Mouse (Mus musculus) lung, embryonic 16.5 days (tissue): Measurements from ENCODE around the gene Fubp1. TPM values are rescaled to one million over a fixed set of nuclear protein-coding genes. Genes with fewer than 3 reads are reported as not detected.

Experiments
- ATAC-seq: fragments of 200-750 bp; cut with Nextera tagmentation; 2 replicates; pipeline ENCODE4 v1.8.0; 2017; ENCODE audit warnings: low read depth, mild to moderate bottlenecking, moderate library complexity
- H3K27ac ChIP-seq: fragments of 300-500 bp; sonication (generic); 2 replicates; pipeline ENCODE4 v1.5.1; 2014; ENCODE audit warnings: mild to moderate bottlenecking, control low read depth, low read length
- H3K27me3 ChIP-seq: fragments of 300-500 bp; sonication (generic); 2 replicates; pipeline ENCODE4 v1.6.1; 2014; ENCODE audit warnings: low read depth, low read length, mixed read lengths; ENCODE audit not compliant: control insufficient read depth, insufficient read depth
- H3K36me3 ChIP-seq: fragments of 300-500 bp; sonication (generic); 2 replicates; pipeline ENCODE4 v1.6.1; 2014; ENCODE audit warnings: low read length; ENCODE audit not compliant: control insufficient read depth, insufficient read depth
- H3K4me1 ChIP-seq: fragments of 300-500 bp; sonication (generic); replicated peaks from 2 replicates; pipeline ENCODE4 v1.6.1; 2014; ENCODE audit warnings: low read length, mixed read lengths; ENCODE audit not compliant: control insufficient read depth, insufficient read depth
- H3K4me2 ChIP-seq: fragments of 300-500 bp; sonication (generic); 2 replicates; pipeline ENCODE4 v1.6.1; 2014; ENCODE audit warnings: low read depth, low read length, control low read depth
- H3K4me3 ChIP-seq: fragments of 300-500 bp; sonication (generic); 2 replicates; pipeline ENCODE4 v1.5.1; 2014; ENCODE audit warnings: mild to moderate bottlenecking, low read length, control low read depth
- H3K9ac ChIP-seq: fragments of 300-500 bp; sonication (generic); 2 replicates; pipeline ENCODE4 v1.6.1; 2014; ENCODE audit warnings: low read length, control low read depth
- H3K9me3 ChIP-seq: fragments of 300-500 bp; sonication (generic); 2 replicates; pipeline ENCODE4 v1.6.1; 2016; ENCODE audit warnings: low read length; ENCODE audit not compliant: control insufficient read depth
- WGBS: fragments of 180-500 bp; shearing (Covaris S2); extraction: QIAGEN DNeasy Blood & Tissue Kit; methylation state at CpG from one replicate; pipeline ENCODE4 v1.1.7; 2014; 5-methylcytosine and 5-hydroxymethylcytosine counted together
- polyA plus RNA-seq: library from polyadenylated mRNA; unstranded; fragments of >200 nt; fragmentation: Nextera tagmentation; extraction: Ambion mirVana; gene quantifications from 2 replicates; pipeline ENCODE4 v1.2.1, GENCODE M21; 2015

Gene Fubp1
- polyA plus RNA-seq, 1 experiment from 2014 or later: 251 TPM

DNA sequence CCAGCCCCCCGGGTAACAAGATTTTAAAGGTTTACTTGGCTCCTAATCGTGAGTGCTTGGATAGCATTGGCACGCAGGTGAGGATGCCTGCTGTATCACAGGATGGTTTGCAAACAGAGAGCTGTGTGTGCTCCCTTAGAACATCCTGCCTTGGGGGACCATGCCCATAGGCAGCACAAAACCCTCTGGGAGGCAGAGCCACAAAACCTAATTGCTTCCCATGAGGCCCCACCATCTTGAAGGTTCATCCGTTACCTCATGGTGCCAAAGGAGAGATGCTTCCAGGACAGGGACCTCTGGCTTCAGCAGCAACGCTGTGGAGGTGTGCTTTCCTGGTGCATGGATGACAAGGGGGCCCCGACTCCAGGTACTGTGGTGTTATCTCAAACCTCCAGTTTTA lies 61.7 kb downstream of the Fubp1 start:
- no peak for ATAC-seq
- Histone ChIP-seq H3K4me2 (no peak overlapping the region), H3K4me1 (no peaks in the 10 kb centered on the region), H3K27ac (no peak overlapping the region), H3K27me3 (no peaks in the 10 kb centered on the region; the same call in 1 of the 2 replicates), H3K4me3 (no peak overlapping the region), H3K9ac (no peak overlapping the region), H3K36me3 (peaks cover 4% of the 10 kb centered on the region; the same call in 1 of the 2 replicates), H3K9me3 (no peaks in the 10 kb centered on the region)
- 78% methylated on average over 6 of the region's 6 CpGs for WGBS

GRCm38 (mm10) chr3:152272974-152273685 lies 62.9 kb downstream of the Fubp1 start:
- H3K4me2 ChIP-seq: no peak overlapping the region
- H3K4me1 ChIP-seq: no peaks in the 10 kb centered on the region
- H3K9me3 ChIP-seq: no peaks in the 10 kb centered on the region
- no peaks in the 10 kb centered on the region for H3K27me3 ChIP-seq
- WGBS: 74% methylated on average over 20 of the region's 20 CpGs
- H3K4me3 ChIP-seq: no peak overlapping the region
- no peak overlapping the region for H3K27ac ChIP-seq
- no peak for ATAC-seq
- H3K9ac ChIP-seq: no peak overlapping the region
- H3K36me3 ChIP-seq: peaks cover 4% of the 10 kb centered on the region; the same call in 1 of the 2 replicates

GRCm38 (mm10) chr3:152275008-152275407 lies 64.8 kb downstream of the Fubp1 start:
- Histone ChIP-seq H3K4me1 (no peaks in the 10 kb centered on the region; the same call in 1 of the 2 replicates), H3K36me3 (peaks cover 4% of the 10 kb centered on the region; the same call in 1 of the 2 replicates), H3K27me3 (no peaks in the 10 kb centered on the region), H3K4me3 (no peak overlapping the region), H3K9ac (no peak overlapping the region), H3K4me2 (no peak overlapping the region), H3K9me3 (no peaks in the 10 kb centered on the region), H3K27ac (no peak overlapping the region)
- WGBS: 68% methylated on average over 8 of the region's 8 CpGs
- no peak for ATAC-seq

GRCm38 (mm10) chr3:152276935-152277334 lies 66.7 kb downstream of the Fubp1 start:
- H3K36me3 ChIP-seq: peaks cover 4% of the 10 kb centered on the region; the same call in 1 of the 2 replicates
- WGBS: 95% methylated on average over 3 of the region's 3 CpGs
- no peak overlapping the region for H3K4me3 ChIP-seq
- H3K9me3 ChIP-seq: no peaks in the 10 kb centered on the region
- H3K27ac ChIP-seq: no peak overlapping the region
- H3K4me2 ChIP-seq: no peak overlapping the region
- H3K9ac ChIP-seq: no peak overlapping the region
- no peak for ATAC-seq
- H3K4me1 ChIP-seq: no peaks in the 10 kb centered on the region; the same call in 1 of the 2 replicates
- no peaks in the 10 kb centered on the region for H3K27me3 ChIP-seq

- Histone ChIP-seq H3K27me3 (no peaks in the 10 kb centered on the region), H3K9ac (no peak overlapping the region), H3K36me3 (peaks cover 4% of the 10 kb centered on the region; the same call in 1 of the 2 replicates), H3K27ac (no peak overlapping the region), H3K9me3 (no peaks in the 10 kb centered on the region), H3K4me3 (no peak overlapping the region), H3K4me1 (no peaks in the 10 kb centered on the region; the same call in 1 of the 2 replicates), H3K4me2 (no peak overlapping the region)
- WGBS: 75% methylated on average over 2 of the region's 2 CpGs
- no peak for ATAC-seq
Observed at GRCm38 (mm10) chr3:152277912-152278311, 67.7 kb downstream of the Fubp1 start.

GRCm38 (mm10) chr3:152278431-152278830 lies 68.2 kb downstream of the Fubp1 start:
- H3K4me3 ChIP-seq: no peak overlapping the region
- H3K4me2 ChIP-seq: no peak overlapping the region
- no peak overlapping the region for H3K9ac ChIP-seq
- H3K27ac ChIP-seq: no peak overlapping the region
- no peaks in the 10 kb centered on the region; the same call in 1 of the 2 replicates for H3K4me1 ChIP-seq
- no peaks in the 10 kb centered on the region for H3K9me3 ChIP-seq
- H3K36me3 ChIP-seq: peaks cover 4% of the 10 kb centered on the region; the same call in 1 of the 2 replicates
- H3K27me3 ChIP-seq: no peaks in the 10 kb centered on the region
- ATAC-seq: 0 out of 2 replicates have a peak, but pooled peaks have one; percentile 31
- 45% methylated on average over 2 of the region's 2 CpGs for WGBS

DNA sequence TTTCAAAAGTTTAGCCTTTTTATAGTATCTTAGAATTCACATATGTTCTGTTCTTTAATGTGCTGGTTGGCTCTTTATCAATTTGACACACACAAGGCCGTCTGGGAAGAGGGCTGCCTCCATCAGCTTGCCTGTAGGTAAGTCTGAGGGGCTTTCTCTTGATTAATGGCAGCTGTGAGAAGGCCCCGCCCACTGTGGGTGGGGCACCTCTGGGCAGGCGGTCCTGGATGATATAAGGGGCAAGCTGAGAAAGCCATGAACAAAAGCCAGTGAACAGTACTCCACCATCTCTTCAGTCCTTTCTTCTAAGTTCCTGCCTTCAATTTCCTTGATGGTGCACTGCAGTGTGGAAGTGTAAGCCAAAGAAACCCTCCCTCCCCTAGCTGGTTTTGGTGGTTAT lies 71.9 kb downstream of the Fubp1 start:
- Histone ChIP-seq H3K27ac (no peak overlapping the region), H3K4me2 (no peak overlapping the region), H3K36me3 (no peaks in the 10 kb centered on the region), H3K4me1 (no peaks in the 10 kb centered on the region; the same call in 1 of the 2 replicates), H3K4me3 (no peak overlapping the region), H3K9me3 (no peaks in the 10 kb centered on the region), H3K9ac (no peak overlapping the region), H3K27me3 (no peaks in the 10 kb centered on the region)
- 44% methylated on average over 3 of the region's 3 CpGs for WGBS
- ATAC-seq: no peak

- ATAC-seq: no peak
- no peaks in the 10 kb centered on the region for H3K27me3 ChIP-seq
- H3K9me3 ChIP-seq: no peaks in the 10 kb centered on the region
- no peak overlapping the region for H3K9ac ChIP-seq
- WGBS: 100% methylated on average over 1 of the region's 1 CpGs
- no peak overlapping the region for H3K4me3 ChIP-seq
- 0 out of 2 replicates have a peak, but pooled peaks cover 4% of the 10 kb centered on the region for H3K4me1 ChIP-seq
- no peak overlapping the region for H3K27ac ChIP-seq
- H3K4me2 ChIP-seq: no peak overlapping the region
- no peaks in the 10 kb centered on the region; the same call in 1 of the 2 replicates for H3K36me3 ChIP-seq
Observed at GRCm38 (mm10) chr3:152284306-152284705, 74.1 kb downstream of the Fubp1 start.

- no peak overlapping the region for H3K9ac ChIP-seq
- H3K4me3 ChIP-seq: no peak overlapping the region
- no peaks in the 10 kb centered on the region; the same call in 1 of the 2 replicates for H3K36me3 ChIP-seq
Observed at GRCm38 (mm10) chr3:152284759-152285158, 74.5 kb downstream of the Fubp1 start.

More at GRCm38 (mm10) chr3:152284759-152285158, 74.5 kb downstream of the Fubp1 start:
- no peak overlapping the region for H3K27ac ChIP-seq
- H3K4me2 ChIP-seq: no peak overlapping the region
- no peak for ATAC-seq
- no peaks in the 10 kb centered on the region for H3K27me3 ChIP-seq
- 84% methylated on average over 5 of the region's 5 CpGs for WGBS
- H3K9me3 ChIP-seq: no peaks in the 10 kb centered on the region
- 0 out of 2 replicates have a peak, but pooled peaks cover 4% of the 10 kb centered on the region for H3K4me1 ChIP-seq
